Mouse (Mus musculus) lung, adult 2 months (tissue): ENCODE results near the gene Tbc1d20.

Experiments used
- CTCF ChIP-seq: fragments of 200-500 bp; IDR thresholded peaks from 2 replicates; pipeline ENCODE4 v1.5.1; 2011; ENCODE audit warnings: mild to moderate bottlenecking, low read length, control low read depth; ENCODE audit not compliant: insufficient read depth
- POLR2A ChIP-seq: fragments of 200-500 bp; IDR thresholded peaks from 2 replicates; pipeline ENCODE4 v1.6.1; 2011; ENCODE audit warnings: low read depth, mild to moderate bottlenecking, control low read depth, low read length, borderline replicate concordance; ENCODE audit errors: extremely low read depth

DNA sequence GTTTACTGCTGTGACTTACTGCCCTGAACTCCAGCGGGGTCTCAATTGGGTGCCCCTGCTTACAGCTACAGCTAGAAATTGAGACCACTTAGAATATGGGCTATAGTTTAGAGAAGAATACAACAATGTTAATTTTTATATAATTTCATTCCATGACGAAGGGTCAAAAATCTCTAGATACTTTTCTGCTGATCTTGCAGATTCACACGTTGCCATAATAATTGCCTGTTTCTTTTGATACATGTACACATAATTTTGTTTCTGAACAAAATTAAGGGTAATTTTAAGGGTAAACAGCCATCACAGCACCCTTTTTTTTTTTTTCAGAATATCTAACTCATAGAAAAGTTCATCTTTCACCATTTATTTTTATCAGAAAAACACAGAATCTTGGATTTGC lies 13.6 kb downstream of the Tbc1d20 start:
- TF ChIP-seq CTCF (no peak), POLR2A (no peak)
